Mouse (Mus musculus) urinary bladder, adult 2 months (tissue): Measurements from ENCODE around the gene Zfp141. TPM values are rescaled to one million over a fixed set of nuclear protein-coding genes. Genes with fewer than 3 reads are reported as not detected.

ENCODE experiments used
- DNase-seq: peaks from one replicate; pipeline ENCODE4 v3.0.0; 2022; ENCODE audit warnings: low spot score
- polyA plus RNA-seq: library from polyadenylated mRNA; depleted of rRNA; stranded (reverse); fragments of >200 nt; gene quantifications from 2 replicates; pipeline ENCODE4 v1.2.3, GENCODE M21; 2012; rRNA removed

The Zfp141 gene
- polyA plus RNA-seq: 9.0 and 10.0 TPM in 2 replicates

DNA sequence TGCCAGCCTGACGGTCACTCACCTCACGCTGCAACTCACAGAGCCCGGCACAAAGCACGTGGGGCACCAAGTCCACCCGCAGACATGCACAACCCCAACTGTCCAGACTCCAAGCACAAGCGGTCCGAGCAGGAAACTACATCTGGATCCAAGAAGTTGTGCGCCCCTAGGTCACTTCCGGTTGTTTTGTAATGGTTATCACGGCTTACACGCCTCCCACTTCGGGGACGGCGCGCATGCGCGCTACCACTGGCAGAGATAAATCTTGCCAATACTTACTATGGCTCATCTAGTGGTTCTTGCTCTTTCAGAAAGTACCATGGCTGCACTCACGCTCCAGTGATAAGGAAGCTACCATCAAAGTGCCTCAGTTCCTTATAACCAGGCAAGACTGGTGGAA is at the start of gene Zfp141:
Gene Zfp141, minus strand, starts transcription at position 153 of the 400 bp plus-strand sequence.
- DNase-seq: peak; percentile 48

DNA sequence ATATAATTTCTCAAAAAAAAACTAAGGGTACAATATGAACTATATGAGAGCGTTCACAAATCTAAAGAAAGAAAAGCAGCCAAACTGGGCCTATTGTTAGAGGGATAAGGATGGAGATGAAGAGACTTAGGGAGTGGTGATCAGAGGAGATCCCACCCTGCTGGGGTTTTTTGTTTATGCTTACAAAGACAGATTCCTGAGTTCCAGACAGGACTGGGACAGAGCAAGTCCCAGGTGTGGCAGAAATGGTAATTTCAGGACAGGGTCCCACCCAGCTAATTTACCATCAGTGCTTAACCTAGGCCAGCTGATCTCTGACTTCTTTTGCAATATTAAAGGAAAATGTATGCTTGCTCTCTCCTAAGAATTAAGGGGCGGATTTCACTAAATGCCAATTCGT is 46.2 kb upstream of the Zfp141 start:
- no peak for DNase-seq

DNA sequence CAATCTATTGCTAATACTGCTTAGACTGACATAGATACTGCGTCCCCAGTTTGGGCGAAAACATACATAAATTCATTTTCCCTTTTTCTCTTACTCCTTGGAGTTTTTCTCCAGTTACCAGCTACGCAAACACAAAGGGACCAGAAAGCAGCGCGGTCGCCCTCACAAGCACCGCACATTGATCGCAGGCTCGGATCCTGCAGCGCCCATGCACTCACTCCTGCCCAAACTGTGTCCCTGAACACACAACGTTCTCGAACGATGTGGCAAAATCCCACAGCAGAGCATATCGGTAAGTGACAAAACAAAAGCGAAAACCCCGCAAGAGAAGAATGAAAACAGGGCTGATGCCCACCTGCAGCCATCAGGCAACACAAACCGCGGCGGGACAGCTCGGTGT is 354 bp downstream of the Zfp141 start:
- DNase-seq: no peak

DNA sequence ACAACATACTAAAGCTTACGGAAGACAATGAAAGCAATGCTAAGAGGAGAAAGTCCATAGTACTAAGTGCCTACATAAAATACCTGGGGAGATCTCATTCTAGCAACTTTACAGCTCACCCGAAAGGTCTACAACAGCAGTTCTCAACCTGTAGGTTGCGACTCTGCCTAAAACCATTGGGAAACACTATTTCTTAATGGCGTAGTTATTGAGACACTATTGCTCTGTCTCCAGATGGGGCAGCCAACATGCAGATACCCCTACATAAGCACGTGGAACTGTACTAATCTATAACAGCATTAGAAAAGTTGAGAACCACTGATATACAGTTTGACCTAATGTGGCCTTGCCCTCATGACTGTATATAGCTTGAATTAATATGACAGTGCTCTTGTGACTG is 7.3 kb downstream of the Zfp141 start:
- DNase-seq: no peak

DNA sequence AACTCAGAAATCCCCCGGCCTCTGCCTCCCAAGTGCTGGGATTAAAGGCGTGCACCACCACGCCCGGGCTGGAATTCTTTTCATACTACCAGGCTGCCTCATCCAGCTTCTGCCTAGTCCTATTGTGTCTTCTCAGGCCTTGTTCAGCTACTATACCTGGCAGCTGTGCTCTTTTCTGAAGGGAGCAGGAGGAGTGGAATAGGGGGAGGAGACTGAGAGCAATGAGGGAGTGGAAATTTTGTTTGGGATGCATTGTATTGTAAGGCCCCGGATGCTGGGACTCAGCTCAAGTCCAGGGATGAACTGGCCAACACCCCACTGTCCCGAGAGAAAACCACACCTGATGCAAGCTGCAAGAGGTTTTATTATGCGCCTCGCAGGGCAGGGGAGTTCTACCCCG is 8.2 kb downstream of the Zfp141 start:
- no peak for DNase-seq

DNA sequence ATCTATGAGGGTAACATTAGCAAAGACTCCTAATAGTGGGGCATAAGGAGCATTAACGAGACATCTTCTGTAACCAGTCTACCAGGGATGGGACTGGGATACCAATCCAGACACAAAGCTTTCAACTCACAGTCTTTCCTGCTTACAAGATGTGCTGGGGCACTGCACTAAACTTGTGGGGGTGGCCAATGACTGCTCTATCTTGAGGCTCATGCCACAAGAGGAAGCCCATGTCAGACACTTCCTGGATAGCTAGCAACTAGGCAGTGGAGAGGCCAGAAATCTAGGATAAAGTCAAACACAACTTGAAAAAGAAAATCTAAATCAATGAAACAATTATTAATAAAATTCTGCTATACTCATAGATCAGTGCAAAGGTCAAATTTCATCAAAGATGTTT is 9.3 kb downstream of the Zfp141 start:
- no peak for DNase-seq

DNA sequence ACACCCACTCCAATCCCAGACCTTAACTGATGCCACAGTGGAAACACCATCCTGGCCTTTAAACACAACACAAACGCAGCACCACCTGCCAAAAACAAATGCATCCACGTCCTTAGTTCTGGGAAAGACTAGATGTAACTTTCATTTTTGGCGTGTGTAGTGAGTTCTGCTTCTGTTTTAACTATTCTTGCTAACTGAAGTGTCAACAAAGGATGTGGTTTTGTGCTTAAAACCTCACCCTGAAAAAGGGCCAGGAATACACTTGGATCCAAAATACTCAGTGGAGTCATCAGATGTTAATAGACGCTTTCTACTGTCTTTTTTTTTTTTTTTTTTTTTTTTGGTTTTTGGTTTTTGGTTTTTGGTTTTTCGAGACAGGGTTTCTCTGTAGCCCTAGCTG is 14.7 kb downstream of the Zfp141 start:
- no peak for DNase-seq

DNA sequence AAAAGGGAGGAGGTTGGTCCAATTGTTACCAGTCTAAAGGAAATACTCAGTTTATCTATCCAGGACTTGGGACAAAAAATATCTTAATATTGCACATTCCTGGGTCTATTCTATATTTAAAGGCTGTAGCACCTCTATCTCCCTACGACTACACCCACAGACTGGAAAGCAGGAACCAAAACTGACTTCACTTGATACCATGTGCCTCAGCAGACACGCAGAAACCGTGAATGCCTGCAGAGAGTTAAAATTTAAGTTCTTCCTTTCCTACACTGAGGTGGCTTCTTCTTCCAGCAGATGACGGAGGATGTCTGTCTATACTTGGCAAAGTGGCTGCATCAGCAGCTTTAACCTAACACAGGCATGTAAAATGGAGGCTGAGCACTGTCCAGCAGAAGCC is 15.2 kb downstream of the Zfp141 start:
- no peak for DNase-seq

DNA sequence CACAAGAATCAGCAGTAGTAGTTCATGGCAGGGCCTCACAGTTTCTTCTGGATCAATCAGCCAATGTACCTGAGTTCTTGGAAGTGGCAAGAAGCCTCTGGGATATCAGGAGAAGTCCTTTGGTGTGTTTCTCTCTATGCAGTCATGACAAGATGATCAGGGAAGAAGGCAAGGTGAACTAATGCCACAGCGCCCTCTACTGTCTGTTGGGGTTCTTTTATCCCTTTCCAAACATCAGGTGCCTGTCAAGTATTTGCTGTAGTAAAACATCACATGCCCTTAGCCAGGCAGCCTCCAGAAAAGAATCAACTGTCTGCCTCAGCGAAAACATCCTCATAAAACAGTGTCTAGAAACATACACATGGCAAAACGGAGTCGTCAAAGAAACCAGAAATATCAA is 50.9 kb downstream of the Zfp141 start:
- no peak for DNase-seq

DNA sequence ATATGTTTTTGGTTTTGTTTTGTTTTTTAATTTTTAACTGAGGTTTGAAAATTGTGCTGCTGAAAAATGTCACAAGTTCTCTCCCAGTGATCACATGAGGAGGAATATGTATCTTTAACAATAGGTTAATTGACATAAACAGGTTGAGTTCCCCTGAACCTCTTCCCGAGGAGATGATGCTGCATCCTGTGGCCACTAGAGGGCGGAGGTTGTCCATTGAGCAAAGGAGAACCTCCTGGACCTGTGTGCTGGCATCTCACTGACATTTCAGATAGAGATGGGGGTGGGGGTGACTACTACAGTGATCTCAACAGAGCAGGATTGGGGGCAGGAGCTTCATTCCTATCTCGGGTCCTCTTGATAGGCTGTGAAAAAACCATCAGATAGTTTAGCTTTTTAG is 54.9 kb downstream of the Zfp141 start:
- DNase-seq: no peak

DNA sequence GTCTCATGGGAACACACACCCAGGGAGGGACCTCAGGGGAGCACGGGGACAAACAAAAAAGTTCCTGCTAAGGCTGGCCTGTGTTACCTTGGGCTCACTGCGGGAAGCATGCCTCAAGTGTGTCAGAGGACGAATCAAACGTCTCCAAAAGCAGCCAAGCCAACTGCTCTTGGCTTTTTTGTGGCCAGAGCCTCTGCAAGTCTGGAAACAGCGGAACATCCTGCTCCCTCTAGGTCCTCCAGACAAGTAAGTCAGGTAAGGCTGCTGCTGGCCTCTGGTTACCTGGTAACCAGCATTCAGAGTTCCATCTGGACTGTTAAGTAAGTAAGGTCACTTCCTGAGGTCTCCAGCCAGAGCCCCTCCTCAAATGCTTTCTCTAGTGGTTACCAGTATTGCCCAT is 57.7 kb downstream of the Zfp141 start, which contains the start of gene 4933421I07Rik:
Gene 4933421I07Rik, minus strand, starts transcription at position 271 of the 400 bp plus-strand sequence.
- no peak for DNase-seq

DNA sequence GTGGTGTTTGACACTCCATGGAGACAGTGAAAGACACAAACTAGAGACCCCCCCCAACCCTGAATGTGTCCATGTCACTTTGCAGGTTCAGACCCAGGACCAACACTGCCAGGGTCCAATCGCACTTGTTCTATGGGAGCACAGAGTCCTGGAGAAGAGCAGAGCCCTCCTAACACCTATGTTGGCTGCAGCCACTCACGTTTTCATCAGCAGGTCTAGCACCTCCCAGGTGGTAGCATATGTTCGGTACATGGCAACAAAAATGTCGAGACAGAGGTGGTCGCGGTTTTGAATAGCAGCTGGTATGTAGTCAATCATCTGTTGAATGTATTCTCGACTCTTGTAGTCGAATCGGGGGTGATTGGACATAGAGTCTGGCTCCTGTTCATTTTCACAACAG is 58.2 kb downstream of the Zfp141 start:
- no peak for DNase-seq

Other genes with a start within 250 kb of the Zfp141 start
- gene Vmn2r61, start 245.7 kb downstream of the Zfp141 start, polyA plus RNA-seq: not detected in 2 replicates
- not detected in 2 replicates for gene 4933421I07Rik, start 57.6 kb downstream of the Zfp141 start, polyA plus RNA-seq
- gene Gm21028, start 72.8 kb upstream of the Zfp141 start, polyA plus RNA-seq: not detected in 2 replicates
- 1.5 and 1.6 TPM in 2 replicates for gene Zfp977, start 86.8 kb upstream of the Zfp141 start, polyA plus RNA-seq
- gene Zfp976, start 136.8 kb upstream of the Zfp141 start, polyA plus RNA-seq: 3.0 and 3.1 TPM in 2 replicates
- gene Zfp975, start 187.0 kb upstream of the Zfp141 start, polyA plus RNA-seq: 4.6 and 4.8 TPM in 2 replicates
- gene Gm17067, start 221.3 kb upstream of the Zfp141 start, polyA plus RNA-seq: not detected in 2 replicates